Mouse (Mus musculus): ENCODE data around the gene Resp18. TPM values are rescaled to one million over a fixed set of nuclear protein-coding genes. Genes with fewer than 3 reads are reported as not detected.
A peak's percentile ranks its signal among the peaks of the same experiment; 100 is the strongest.

Gene Resp18
- total and polyA plus RNA-seq, 3 experiments, result not detected

DNA sequence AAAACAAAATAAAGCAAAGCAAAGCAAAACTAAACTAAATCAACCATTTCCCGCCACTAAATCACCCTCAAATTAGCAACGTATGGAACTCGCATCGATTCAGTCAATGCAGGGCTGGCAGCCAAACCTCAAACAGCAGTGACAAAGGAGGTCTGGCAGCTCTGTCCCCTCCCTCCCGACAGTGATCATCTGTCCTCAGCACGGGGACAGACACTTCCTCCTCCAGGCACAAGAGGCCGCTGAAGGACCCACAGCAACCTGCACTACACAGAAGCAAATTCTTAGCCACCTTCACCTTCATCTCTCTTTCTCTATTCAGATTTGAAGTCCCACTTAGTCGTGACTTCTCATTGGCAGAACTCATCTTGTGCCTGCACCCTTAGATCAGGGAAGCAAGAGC is 43.6 kb downstream of the Resp18 start:
- Histone ChIP-seq H3K9ac (ENCODE audit: insufficient read depth, low read depth) (no peak overlapping the region), H3K27ac (ENCODE audit: insufficient read depth, low read depth) (0 out of 2 replicates have a peak overlapping the region, but pooled peaks have one; percentile 6), H3K79me2 (replicated peaks; ENCODE audit: control insufficient read depth, extremely low read depth, insufficient read depth, poor library complexity, severe bottlenecking) (no peaks in the 10 kb centered on the region; the same call in 1 of the 2 replicates), H3K4me2 (ENCODE audit: insufficient read depth, low read depth, poor library complexity, severe bottlenecking) (peak overlapping the region; percentile 61; the same call in 1 of the 2 replicates), H3K4me3 (replicated peaks in 1 of 3; ENCODE audit: low read depth in 2 of 3, low read length in 2 of 3, poor library complexity in 1 of 3) (no peak overlapping the region), H3K4me1 (ENCODE audit: control insufficient read depth in 1 of 2, insufficient read depth in 2 of 2) (peaks cover 11 to 44% of the 10 kb centered on the region in 2 experiments), H3K36me3 (replicated peaks in 1 of 2; ENCODE audit: control insufficient read depth in 1 of 2, insufficient read depth in 1 of 2, low read length in 1 of 2) (peaks cover 4 to 16% of the 10 kb centered on the region in 2 experiments), H3K9me3 (replicated peaks; ENCODE audit: low read length) (no peaks in the 10 kb centered on the region), H3K27me3 (replicated peaks) (no peaks in the 10 kb centered on the region)
- no peak for TF ChIP-seq RCOR1 (conservative IDR thresholded peaks at IDR 0.05; ENCODE audit: low read depth, low read length)
- TF ChIP-seq JUN (IDR thresholded peaks at IDR 0.05; ENCODE audit: insufficient read depth, low read depth, low read length), result no peak
- TF ChIP-seq CHD2 (IDR thresholded peaks at IDR 0.05; ENCODE audit: low read length), result no peak
- TF ChIP-seq SMC3 (IDR thresholded peaks at IDR 0.05; ENCODE audit: low read depth, low read length), result peak; percentile 73
- peak; percentile 18 to 88; a peak in 2 of 4 replicates for TF ChIP-seq CTCF (conservative IDR thresholded peaks at IDR 0.05 in 1 of 2, IDR thresholded peaks at IDR 0.05 in 1 of 2; ENCODE audit: low read depth in 2 of 2, low read length in 2 of 2)
- TF ChIP-seq ETS1 (conservative IDR thresholded peaks at IDR 0.05; ENCODE audit: low read depth, low read length), result 0 out of 2 replicates have a peak, but pooled peaks have one; percentile 40
- TF ChIP-seq BHLHE40 (IDR thresholded peaks at IDR 0.05; ENCODE audit: low read depth, low read length), result peak; percentile 73
- no peak for TF ChIP-seq USF1 (IDR thresholded peaks at IDR 0.05; ENCODE audit: low read depth, low read length)
- no peak for TF ChIP-seq TCF12 (IDR thresholded peaks at IDR 0.05; ENCODE audit: low read depth, low read length)
- TF ChIP-seq GABPA (IDR thresholded peaks at IDR 0.05; ENCODE audit: insufficient replicate concordance, low read depth, low read length), result no peak
- TF ChIP-seq ZKSCAN1 (IDR thresholded peaks at IDR 0.05; ENCODE audit: borderline replicate concordance, low read depth, low read length), result no peak
- TF ChIP-seq POLR2A (IDR thresholded peaks at IDR 0.05; ENCODE audit: low read depth, low read length), result 0 out of 2 replicates have a peak, but pooled peaks have one; percentile 25
- TF ChIP-seq UBTF (IDR thresholded peaks at IDR 0.05; ENCODE audit: low read depth, low read length), result no peak
- TF ChIP-seq USF2 (conservative IDR thresholded peaks at IDR 0.05; ENCODE audit: low read depth, low read length), result no peak
- no peak for TF ChIP-seq SIN3A (IDR thresholded peaks at IDR 0.05; ENCODE audit: low read length)
- TF ChIP-seq ZC3H11A (IDR thresholded peaks at IDR 0.05; ENCODE audit: low read depth, low read length), result no peak
- TF ChIP-seq MAX (IDR thresholded peaks at IDR 0.05; ENCODE audit: low read length), result no peak; the same call in 1 of the 2 replicates
- no peak for TF ChIP-seq CHD1 (IDR thresholded peaks at IDR 0.05; ENCODE audit: low read depth, low read length)
- TF ChIP-seq TBP (conservative IDR thresholded peaks at IDR 0.05; ENCODE audit: low read depth, low read length), result no peak
- TF ChIP-seq ELF1 (IDR thresholded peaks at IDR 0.05; ENCODE audit: low read depth, low read length), result peak; percentile 59
- peak; percentile 74 for TF ChIP-seq MYC (IDR thresholded peaks at IDR 0.05; ENCODE audit: low read depth, low read length)
- no peak for TF ChIP-seq KAT2A (IDR thresholded peaks at IDR 0.05; ENCODE audit: insufficient replicate concordance, low read length)
- TF ChIP-seq MAFK (IDR thresholded peaks at IDR 0.05; ENCODE audit: insufficient replicate concordance, low read length), result no peak
- TF ChIP-seq MAZ (IDR thresholded peaks at IDR 0.05; ENCODE audit: low read depth, low read length), result peak; percentile 46; the same call in 1 of the 2 replicates
- no peak for TF ChIP-seq ZMIZ1 (IDR thresholded peaks at IDR 0.05; ENCODE audit: low read depth, low read length)
- no peak for TF ChIP-seq PAX5 (IDR thresholded peaks at IDR 0.05; ENCODE audit: low read length)
- no peak for TF ChIP-seq JUND (conservative IDR thresholded peaks at IDR 0.05; ENCODE audit: low read depth, low read length)
- TF ChIP-seq IRF4 (IDR thresholded peaks at IDR 0.05; ENCODE audit: low read depth, low read length), result 0 out of 2 replicates have a peak, but pooled peaks have one; percentile 52
- no peak for TF ChIP-seq NRF1 (IDR thresholded peaks at IDR 0.05; ENCODE audit: low read depth, low read length)
- peak; percentile 72 for TF ChIP-seq RAD21 (IDR thresholded peaks at IDR 0.05; ENCODE audit: low read depth, low read length)
- TF ChIP-seq NELFE (IDR thresholded peaks at IDR 0.05; ENCODE audit: low read depth, low read length), result 0 out of 2 replicates have a peak, but pooled peaks have one; percentile 44
- TF ChIP-seq EP300 (IDR thresholded peaks at IDR 0.05; ENCODE audit: low read length), result no peak
- TF ChIP-seq MXI1 (IDR thresholded peaks at IDR 0.05; ENCODE audit: low read depth, low read length), result peak; percentile 26; the same call in 1 of the 2 replicates
- TF ChIP-seq MEF2A (IDR thresholded peaks at IDR 0.05; ENCODE audit: borderline replicate concordance, low read depth, low read length), result peak; percentile 47; the same call in 1 of the 2 replicates
- TF ChIP-seq HCFC1 (IDR thresholded peaks at IDR 0.05; ENCODE audit: low read depth, low read length), result peak; percentile 48; the same call in 1 of the 2 replicates
- TF ChIP-seq E2F4 (IDR thresholded peaks at IDR 0.05; ENCODE audit: insufficient replicate concordance, low read depth, low read length), result no peak
- no peak for TF ChIP-seq ZNF384 (IDR thresholded peaks at IDR 0.05; ENCODE audit: low read depth, low read length)
- no peak for TF ChIP-seq POLR2AphosphoS2 (IDR thresholded peaks at IDR 0.05; ENCODE audit: low read depth, low read length)
- dilution Hi-C loops (cut with MboI; ENCODE audit: extremely low pct_ligation_motif_present, extremely low pct_unique_long_range_greater_than_20kb, low sequenced_read_pairs), result no loop called here
- peak; percentile 78 for DNase-seq (ENCODE audit: extremely low read depth)
- in situ Hi-C loops (cut with MboI; ENCODE audit: low pct_ligation_motif_present, low pct_unique_long_range_greater_than_20kb, low sequenced_read_pairs), result no loop called here

All from CH12.LX (cell line).